Mouse (Mus musculus) urinary bladder, adult 18-20 months (tissue): ENCODE results near the gene Slit3.
A peak's percentile ranks its signal among the peaks of the same experiment; 100 is the strongest.

Experiments
- DNase-seq, 2 experiments: peaks; one replicate each; pipeline ENCODE4 v3.0.0; 2022; ENCODE audit warnings: low spot score in 2 of 2, mixed read lengths in 2 of 2

Slit3 gene

DNA sequence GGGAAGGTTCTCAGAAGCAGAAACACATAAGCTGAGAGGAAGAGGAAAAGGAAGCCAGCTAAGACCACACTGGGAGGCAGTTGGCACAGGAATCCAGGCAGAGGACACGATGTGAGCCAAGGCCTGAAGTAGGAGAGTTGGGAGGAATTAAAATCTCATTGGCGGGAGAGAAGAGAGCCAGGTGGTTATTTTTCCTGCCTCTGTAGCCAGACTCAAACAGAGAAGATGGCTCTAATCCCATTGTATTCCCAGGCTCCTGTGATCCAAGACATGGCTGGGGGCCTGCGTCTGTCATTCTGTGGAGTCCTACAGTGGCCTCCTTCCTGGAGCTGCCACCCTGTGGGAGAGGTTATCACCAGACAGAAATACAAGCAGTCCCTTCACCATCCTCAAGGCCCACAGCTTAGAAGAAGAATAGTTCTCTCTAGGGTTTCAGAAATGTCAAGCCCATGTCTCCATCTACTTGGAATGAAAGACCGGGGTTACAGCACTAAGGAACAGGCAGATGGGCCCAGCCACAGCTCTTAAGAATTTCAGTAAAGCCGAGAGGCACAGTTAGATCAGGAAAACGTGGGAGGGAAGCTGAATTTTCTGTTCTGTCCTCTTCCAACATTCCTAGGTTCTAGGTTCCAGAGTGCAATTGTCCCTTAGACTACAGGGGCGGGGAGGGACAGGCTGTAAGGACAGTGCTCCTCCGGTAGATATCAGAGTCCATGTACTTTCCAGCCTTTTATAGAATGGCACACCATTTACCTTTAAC, 183.4 kb downstream of the Slit3 start:
- DNase-seq = no peak

DNA sequence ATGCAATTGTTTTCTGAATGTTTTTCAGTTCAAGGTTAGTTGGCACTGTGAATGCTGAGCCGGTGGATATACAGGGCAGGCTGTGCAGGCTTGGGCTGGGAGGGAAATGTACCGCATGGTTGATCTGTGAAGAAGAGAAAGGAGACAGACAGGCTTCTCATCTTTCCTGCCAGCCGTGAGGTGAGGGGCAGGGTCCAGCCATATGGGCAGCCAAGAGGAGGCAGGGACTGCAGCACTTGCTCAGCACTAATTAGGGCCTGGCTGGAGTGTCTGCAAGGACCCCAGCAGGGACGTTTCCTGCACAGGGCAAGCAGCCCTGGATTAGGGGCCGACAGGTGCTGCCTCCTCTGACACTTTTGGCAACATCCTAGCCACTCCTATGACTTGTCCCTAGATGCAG, 184.1 kb downstream of the Slit3 start:
- no peak for DNase-seq

DNA sequence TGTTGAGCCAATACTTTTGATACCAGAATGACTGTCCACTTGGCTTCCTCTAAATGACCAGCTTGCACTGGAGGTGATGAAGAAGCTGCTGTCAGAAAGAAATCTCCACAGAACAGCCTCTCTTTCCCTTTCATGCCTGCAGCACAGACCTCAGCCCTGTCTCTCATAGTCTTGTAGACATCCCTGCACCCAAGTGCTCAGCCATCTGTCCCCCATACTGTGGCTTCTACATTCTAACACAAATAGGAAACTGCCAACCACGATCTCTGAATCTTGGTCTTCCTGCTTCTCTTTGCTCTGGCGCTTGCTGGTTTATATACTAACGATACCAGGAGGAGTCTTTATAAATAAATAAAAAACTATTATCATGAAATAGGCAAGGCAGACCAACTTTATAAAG, 184.9 kb downstream of the Slit3 start:
- no peak for DNase-seq

DNA sequence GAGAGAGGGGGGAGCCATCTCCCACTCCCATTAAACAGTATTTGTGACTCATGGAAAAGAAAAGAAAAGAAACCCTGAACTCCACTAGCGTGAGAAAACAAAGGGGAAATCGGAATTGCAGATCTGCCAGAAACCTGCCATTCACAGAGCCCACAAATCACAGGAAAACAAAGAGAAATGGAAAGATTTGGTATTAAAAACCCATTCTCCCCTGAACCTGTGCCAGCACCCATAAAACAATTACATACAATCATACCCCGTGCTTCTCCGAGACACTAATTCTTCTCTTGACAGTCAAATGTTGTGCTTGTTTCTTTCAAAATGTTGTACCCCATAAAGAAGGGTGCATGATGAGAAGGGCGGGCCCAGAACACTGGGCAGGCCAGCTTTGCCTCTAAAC, 185.9 kb downstream of the Slit3 start:
- no peak for DNase-seq

DNA sequence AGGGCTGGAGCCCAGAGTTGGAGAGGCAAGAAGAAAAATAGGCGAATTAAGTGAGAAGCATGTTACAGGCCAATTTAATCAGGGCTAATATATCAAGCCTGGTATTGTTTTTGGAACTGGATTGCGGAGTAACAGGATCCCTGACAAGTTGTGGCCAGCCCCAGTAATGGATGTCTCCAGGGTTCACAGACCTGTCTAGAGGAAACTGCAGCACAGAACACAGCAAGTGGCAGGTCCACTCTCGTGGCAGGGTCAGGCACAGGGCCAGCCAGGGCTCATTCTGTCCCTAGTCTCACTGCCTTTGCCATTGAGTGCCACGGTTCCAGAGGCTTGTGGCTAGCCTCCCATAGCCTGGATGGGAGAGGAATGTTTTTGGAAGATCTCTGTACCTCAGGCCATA, 187.0 kb downstream of the Slit3 start:
- DNase-seq = no peak

DNA sequence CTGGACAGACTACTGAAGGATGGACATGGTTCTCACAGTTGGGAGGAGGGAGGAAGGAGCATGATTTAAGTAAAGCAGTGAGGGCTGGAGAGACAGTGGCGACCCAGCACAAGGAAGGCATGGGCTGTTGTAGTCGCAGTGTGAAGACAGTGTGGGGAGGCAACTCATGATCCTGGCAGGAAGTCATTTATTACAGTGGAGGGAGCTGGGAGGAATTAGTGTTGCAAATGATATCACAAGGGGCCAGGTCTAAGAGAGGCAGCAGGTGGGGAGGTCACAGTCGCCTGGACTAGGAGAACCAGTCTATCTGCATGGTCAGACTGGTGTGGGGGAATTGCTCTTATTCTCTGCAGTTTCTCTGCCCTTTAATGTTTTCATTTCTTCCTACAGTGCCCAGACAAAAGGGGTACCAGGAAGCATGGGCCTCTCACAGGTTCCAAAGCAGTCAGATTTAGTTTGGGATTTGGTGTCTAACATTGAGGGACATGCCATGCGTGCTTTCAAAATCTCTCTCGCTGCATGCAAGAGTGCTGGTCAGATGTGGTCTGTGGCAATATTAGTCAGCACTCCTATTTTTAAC, 194.5 kb downstream of the Slit3 start:
- DNase-seq = no peak

DNA sequence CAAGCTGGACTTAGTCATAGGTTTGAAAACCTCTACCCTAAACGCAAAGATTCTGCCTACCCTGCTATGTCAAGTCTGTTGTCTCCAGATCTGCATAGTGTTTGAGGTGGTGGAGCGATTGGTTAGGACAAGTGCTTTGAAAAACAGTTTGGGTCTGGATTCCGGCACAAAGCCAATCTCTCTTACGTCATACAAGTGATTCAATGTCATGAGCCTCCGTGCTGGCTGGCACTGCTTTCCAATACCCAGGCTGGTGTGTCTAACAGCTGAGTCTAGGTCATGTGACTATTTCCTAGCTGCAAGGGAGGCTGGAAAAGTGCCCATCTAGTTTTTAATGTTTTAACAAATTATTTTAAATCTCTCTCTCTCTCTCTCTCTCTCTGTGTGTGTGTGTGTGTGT, 196.2 kb downstream of the Slit3 start:
- no peak for DNase-seq

DNA sequence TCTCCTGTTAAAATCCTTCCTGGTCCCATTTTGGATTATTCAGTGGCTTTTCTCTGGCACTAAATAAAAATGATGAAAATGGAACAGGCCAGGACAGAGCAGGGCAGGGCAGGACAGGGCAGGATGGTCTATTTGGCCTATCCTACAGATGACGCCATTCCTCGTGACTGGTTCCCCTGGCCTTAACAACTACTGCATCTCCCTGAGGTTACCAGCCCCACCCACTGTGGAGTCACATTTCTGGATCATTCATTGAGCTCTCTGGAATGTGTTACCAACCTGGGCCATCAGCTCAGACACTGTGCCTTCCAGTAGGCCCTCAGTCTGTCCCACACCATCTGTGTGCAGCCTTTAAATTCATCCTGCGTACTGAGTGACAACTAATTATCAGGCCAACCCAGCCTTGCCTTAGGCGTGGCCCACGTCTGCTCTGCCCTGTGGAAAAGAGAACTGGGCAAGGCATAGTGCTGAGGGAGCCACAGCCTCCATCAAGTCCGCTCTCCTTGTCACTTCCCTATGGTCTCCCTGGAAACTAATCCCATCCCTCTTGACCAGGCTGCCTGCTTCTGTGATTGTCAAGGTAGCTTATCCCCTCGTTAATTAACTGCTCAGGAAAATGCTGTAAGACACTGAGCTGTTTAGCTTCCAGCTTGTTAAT, 196.9 kb downstream of the Slit3 start:
- DNase-seq = peak in 1 of 2 experiments; percentile 30

DNA sequence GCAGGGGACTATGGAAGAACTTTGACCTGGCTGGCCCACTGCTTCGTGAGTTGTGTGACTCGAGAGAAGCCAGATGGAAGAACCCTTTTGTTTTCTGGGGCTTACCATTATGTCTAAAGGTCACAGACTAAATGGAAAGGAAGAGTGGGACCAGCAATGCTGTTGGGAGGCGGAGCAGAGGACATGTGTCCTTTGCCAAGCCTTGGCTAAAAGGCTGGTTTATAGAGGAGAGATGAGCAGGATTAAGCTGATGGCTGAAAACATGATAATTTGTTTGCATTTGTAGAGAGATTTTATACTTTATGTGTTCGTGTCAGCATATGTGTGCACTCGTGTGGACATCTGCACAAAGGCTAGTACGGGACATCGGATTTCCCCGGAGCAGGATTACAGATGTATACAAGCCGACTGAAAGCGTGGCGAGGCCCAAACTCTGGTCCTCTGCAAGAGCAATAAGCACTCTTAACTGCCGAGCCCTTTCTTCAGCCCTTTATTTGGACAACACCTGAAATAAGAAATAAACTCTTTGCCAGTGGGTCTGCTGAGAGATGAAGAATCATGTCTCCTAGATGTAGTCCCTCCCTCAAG, 197.5 kb downstream of the Slit3 start:
- no peak for DNase-seq

DNA sequence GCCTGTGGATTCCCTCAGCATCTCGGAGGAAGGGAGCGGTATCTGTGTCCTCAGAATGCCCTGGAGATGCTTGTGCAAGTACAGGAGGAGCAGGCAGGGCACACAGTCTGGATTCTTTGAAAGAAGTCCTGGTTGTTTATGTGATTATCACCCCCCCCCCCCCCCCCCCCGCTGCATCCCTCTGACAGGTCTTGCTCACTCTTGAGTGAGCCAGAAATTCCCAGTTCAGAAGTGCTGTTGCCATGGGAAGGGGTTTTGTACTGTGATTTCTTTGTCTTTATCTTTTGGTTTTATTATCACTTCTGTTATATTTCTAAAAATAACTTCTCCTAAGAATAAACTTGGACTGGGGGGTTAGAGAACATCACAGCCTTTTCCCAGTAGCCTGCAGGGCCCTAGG, 199.5 kb downstream of the Slit3 start:
- no peak for DNase-seq

DNA sequence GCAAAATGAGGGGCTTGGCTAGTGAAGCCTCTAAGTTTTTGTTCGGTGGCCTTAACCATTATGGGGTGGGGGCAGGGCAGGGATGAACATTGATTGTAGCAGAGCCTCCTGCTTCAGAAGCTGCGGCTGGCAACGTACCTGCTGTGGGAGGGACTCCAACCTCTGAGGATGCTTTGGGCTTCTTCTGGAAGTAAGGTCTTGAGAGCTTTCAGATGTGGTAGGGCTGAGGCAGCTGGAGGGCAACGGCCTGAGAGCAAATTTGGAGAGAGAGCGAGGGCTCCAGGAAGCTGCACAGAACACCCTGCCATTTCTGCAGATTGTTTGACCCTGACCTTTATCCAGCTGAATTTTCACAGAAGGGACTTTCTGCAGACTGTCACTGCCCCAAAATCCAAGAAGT, 203.4 kb downstream of the Slit3 start:
- DNase-seq = no peak

DNA sequence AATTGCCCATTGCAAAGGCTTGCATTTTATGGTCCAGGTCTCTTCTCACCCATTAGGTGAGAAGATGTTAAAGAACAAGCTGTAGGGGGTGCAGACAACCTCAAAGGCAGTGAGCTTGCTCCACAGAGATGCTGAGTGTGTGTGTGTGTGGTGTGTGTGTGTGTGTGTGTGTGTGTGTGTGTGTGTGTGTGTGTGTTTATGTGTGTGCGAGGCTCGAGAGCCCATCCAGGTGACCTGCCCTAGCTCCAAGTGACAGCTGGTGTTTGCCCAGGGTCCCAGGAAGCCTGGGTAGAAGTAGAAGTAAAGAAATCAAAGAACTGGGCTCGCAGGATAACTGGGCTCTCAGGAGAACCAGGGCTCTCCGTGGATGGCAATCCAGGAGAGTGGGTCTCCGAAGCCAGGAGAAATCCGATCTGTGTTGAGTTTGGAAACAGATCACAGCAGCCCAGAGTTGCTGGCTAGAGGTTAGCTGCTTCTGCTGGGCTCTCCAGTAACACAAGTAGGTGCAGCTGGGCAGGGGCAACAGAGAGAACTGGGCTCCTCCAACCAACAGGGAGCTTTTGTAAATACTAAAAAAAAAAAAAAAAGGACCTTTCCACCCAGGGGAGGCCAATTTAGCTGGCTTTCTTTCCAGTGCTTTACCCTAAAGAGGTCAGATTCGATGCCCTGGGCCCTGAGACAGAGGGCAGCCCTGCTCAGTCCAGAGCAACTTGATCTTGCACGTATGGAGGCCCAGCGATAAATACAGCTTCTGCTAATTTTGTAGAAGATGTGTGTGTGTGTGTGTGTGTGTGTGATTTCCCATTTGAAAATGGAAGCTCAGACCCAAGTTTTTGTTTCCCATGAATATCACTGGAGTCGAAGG, 204.3 kb downstream of the Slit3 start:
- DNase-seq = no peak

DNA sequence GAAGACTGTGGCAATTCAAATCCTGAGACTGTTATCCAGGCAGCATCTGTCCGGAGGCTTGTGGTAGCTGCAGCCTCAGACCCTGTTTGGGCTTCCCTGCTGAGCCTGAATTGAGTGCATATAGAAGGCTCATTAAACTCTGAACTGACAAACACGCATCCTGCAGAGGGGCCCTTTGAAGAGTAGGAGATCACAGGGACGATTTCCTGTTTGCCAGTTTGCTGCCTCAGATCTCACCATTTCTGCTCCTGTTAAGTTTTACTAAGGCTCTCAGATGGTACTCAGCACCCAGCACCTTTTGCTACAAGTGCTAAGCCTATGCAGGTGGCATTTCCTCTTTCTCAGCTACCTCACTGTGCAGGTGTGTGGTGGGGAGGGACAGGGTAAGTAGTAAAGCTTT, 205.3 kb downstream of the Slit3 start:
- DNase-seq = no peak

DNA sequence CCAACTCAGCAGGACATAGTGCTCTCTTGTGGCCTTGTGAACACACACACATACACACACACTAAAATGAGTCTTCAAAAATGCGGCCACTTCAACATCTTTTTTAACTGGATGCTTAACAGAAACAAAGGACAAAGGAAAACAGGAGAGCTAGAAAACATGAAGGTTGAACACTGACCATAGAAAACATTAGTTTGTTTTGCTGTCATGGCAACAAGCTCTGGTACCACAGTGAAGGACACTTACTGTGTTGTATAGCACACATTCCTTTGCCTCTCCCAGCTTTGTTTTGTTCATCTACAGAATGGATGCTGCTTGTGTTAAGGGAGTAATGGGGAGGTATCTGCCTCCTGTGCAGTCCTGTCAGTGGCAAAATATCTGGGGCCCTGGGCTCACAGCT, 206.9 kb downstream of the Slit3 start:
- DNase-seq = no peak

DNA sequence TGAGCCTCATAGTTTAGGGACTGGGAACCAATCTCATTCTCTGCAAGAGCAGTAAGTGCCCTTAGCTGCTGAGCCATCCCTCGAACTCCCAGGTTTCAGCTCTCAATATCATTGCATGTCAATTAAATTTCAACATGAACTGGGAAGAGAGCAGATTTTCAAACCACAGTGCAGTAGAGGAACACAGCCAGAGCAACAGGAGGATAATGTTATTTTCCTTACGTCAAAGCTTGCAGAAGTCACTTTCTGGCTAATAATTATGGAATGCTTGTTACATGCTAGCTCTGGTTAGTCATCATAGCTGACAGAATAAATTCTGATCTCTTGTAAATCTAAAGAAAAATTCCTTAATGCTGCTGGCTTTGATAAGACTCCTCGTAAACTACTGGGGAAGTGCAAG, 210.5 kb downstream of the Slit3 start:
- DNase-seq = no peak

DNA sequence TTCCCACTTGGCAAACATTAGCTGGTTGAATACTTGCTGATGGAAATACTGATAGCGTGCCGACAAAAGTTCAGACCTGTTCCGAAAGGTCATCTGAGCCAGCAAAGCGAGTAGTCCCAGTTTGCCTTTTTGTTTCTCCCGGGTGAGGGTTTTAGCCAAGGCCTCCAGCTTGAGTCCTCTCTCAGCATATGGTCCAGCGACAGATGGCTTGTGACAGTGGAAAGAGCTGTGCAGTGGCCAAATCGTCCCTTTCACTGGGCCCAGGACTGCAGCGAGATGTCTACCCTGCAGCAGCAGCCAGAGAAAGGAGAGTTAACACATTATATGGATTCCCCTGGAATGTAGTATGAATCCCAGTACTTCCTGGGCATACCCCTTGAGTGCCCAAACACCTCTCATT, 215.5 kb downstream of the Slit3 start:
- DNase-seq = peak; percentile 21 to 42

DNA sequence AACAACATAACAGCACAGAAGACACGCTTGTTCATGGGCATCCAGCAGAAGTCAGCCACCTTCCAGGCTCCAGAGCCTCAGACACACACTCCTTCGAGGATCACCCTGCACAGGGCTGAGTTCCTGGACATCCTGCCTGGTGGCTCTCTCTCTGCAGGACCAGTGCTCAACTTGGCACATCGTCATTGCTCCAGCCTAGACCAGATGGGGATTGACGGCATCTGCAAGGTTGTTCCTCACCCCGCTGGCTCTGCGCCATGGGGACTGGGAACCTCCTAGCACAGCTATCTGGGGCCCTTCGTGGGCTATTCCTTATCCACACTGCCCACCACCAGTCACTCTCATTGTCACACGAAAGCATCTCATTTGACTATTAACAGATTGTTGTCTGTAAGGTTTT, 216.5 kb downstream of the Slit3 start:
- no peak for DNase-seq

DNA sequence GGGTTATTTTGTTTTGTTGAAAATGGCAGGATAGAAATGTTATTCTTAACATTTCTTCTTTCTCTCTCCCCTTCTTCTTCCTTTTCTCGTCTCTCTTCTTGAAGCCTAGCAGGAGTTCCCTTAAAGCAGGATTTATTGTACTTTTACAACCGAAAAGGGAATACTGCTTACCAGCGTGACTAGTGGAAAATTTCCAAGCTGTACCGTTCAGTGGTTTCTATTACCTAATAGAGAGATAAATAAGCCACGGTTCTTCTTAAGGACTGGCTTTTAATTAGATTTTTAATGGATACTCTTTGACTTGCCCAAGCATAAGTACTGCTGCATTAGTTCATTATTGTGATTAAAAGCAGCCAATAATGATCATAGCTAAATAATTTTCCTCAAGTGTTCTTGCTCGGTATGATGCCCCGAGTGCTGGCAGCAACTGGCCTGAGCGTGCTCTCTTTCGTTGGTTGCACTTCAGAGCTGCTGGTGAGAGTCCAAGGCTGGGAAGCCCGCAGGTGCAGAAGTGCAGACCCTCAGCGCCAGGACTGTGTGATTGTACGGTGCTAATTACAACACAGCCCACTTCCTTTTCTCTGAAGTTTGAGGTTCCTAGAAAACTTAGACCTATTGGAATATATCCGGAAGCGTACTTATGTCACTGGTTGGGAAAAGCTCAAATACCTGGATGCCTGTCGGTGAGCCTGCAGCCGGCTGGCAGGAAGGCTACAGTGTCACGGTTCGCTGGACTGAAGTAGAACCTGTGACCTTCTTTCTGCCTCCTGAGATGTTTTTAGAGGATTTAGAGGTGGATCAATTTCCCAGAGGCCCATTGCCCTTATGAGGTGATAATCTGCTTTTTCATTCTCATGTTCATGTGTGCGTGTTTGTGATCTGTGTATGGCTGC, 217.1 kb downstream of the Slit3 start:
- no peak for DNase-seq

DNA sequence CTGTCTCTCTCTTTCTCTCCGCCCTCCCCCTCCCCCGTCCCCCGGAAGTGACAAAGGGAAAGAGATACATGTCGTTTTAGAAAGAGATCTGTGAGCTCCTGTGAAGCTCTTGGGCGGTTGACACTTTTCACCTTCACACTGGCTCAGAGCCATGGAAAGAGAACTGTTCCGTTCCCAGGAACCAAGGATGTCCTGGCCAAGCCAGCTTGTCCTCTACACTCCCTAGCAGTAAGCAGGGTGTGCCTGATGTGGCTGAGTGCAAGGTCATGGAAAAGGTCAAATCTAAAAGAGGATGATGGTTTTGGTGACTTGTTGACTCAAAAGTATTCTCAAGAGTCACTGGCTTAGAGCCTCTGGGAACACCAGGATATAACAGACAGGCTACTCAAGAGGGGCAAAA, 219.7 kb downstream of the Slit3 start:
- no peak for DNase-seq

DNA sequence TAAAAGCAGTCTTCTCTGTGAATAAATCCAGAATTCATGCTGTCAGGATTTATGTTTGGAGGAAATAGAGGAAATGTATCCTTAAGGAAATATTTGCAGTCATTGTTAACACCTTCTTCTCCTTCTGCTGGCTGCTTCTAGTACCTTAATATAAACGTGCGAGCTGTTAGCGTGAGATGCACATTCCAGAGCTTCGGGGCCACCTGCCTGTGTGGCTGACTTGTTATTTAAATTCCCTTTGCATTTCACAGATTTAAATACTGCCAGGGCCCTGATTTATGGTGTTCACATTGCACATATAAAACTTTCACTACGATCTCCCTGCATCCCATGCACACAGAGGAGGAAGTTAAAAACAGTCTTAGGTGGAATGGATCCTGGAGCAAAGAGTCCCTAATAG, 221.5 kb downstream of the Slit3 start:
- no peak for DNase-seq
